Mouse (Mus musculus) kidney, adult 2 months (tissue): Measurements from ENCODE around the gene Igfbp1. TPM values are rescaled to one million over a fixed set of nuclear protein-coding genes. Genes with fewer than 3 reads are reported as not detected.

Experiments
- DNase-seq: peaks from one replicate; pipeline ENCODE4 v3.0.0; 2021
- H3K27ac ChIP-seq: fragments of 200-500 bp; 2 replicates; pipeline ENCODE4 v1.5.1; 2012; ENCODE audit warnings: low read depth, low read length, control low read depth, inconsistent platforms; ENCODE audit not compliant: insufficient read depth
- H3K27me3 ChIP-seq: fragments of 200-500 bp; replicated peaks from 2 replicates; pipeline ENCODE4 v1.6.1; 2012; ENCODE audit warnings: mild to moderate bottlenecking, moderate library complexity, low read length, inconsistent platforms; ENCODE audit not compliant: control insufficient read depth, insufficient read depth
- H3K36me3 ChIP-seq: fragments of 200-500 bp; 2 replicates; pipeline ENCODE4 v1.6.1; 2012; ENCODE audit warnings: mild to moderate bottlenecking, moderate library complexity, low read length, inconsistent platforms; ENCODE audit not compliant: control insufficient read depth, insufficient read depth
- H3K4me1 ChIP-seq: fragments of 200-500 bp; 2 replicates; pipeline ENCODE4 v1.6.1; 2011; ENCODE audit warnings: low read length; ENCODE audit not compliant: control insufficient read depth, insufficient read depth
- H3K4me3 ChIP-seq: fragments of 200-500 bp; 2 replicates; pipeline ENCODE4 v1.5.1; 2011; ENCODE audit warnings: mild to moderate bottlenecking, low read depth, low read length, control low read depth; ENCODE audit not compliant: insufficient read depth
- CTCF ChIP-seq: fragments of 200-500 bp; conservative IDR thresholded peaks from 2 replicates; pipeline ENCODE4 v1.5.1; 2011; ENCODE audit warnings: low read depth, mild to moderate bottlenecking, control low read depth, low read length, moderate library complexity, mixed read lengths; ENCODE audit not compliant: insufficient read depth, insufficient read length
- POLR2A ChIP-seq: fragments of 200-500 bp; IDR thresholded peaks from one replicate; pipeline ENCODE4 v1.6.1; 2011; ENCODE audit warnings: low read depth, low read length, control low read depth
- WGBS: fragments of 180-500 bp; shearing (Covaris S2); methylation state at CpG from one replicate; pipeline ENCODE4 v1.1.7; 2018; 5-methylcytosine and 5-hydroxymethylcytosine counted together
- polyA plus RNA-seq: library from polyadenylated mRNA; depleted of rRNA; stranded (reverse); fragments of >200 nt; gene quantifications from 2 replicates; pipeline ENCODE4 v1.2.3, GENCODE M21; 2012

The Igfbp1 gene
- polyA plus RNA-seq, 1 experiment, result 28.0 TPM

DNA sequence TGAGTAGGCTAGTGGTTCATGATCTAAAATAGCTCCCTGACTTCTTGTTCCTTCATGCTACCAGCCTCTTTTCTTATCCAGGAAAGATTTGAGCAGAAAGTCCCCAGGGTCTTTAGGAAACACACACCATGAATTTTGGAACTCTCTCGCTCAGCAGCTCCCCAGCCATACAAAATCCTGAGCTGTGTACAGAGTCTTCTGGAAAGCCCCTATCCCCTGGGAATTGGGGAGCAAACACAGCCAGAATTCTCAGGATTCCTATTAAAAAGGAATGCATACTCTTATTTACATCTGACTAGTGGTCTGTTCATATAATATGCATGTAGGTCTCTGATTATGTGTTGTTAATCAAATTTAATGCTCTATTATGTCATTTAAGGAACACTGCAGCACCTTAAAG, 36.9 kb downstream of the Igfbp1 start:
- 69% methylated on average over 1 of the region's 1 CpGs for WGBS
- Histone ChIP-seq H3K4me1 (no peaks in the 10 kb centered on the region; the same call in 1 of the 2 replicates), H3K4me3 (no peak overlapping the region), H3K36me3 (no peaks in the 10 kb centered on the region), H3K27me3 (no peaks in the 10 kb centered on the region), H3K27ac (no peak overlapping the region)
- no peak for DNase-seq
- no peak for TF ChIP-seq POLR2A
- no peak for TF ChIP-seq CTCF

DNA sequence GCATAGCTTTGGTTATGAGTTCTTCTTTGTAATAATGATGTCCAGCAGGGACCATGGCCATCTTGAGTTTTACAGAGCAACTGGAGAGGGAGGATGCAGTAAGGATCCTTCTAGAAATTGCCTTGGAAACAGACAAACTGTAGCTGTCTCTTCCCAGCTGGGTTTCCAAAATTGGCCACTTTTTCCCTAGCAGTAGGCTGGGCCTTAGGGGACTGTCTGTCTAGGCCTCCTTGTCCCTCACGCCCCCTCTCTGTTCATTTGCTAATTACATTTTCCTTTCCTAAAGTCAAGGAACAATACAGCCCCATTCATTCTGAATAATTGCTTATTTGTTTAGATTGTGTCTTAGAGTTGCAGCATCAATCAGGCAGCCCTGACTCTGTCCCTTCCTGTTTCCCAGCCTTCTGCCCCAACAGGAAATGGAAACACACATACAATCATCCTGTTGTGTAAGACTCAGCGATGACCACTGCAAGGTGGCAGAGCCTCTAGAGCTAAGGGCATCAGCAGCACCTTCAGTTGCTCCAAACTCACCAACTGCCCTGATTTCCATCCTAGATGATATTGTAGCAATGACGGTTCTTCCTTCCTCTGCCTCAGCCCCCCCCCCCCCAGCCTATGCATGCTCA, 37.5 kb downstream of the Igfbp1 start:
- WGBS, result 53% methylated on average over 3 of the region's 3 CpGs
- H3K4me3 ChIP-seq, result no peak overlapping the region
- no peaks in the 10 kb centered on the region; the same call in 1 of the 2 replicates for H3K4me1 ChIP-seq
- no peak overlapping the region for H3K27ac ChIP-seq
- no peaks in the 10 kb centered on the region for H3K27me3 ChIP-seq
- no peak for DNase-seq
- TF ChIP-seq CTCF (no peak), POLR2A (no peak)
- no peaks in the 10 kb centered on the region for H3K36me3 ChIP-seq

- WGBS, result 94% methylated on average over 2 of the region's 2 CpGs
- TF ChIP-seq CTCF, result no peak
- no peak for TF ChIP-seq POLR2A
- Histone ChIP-seq H3K27ac (no peak overlapping the region), H3K27me3 (no peaks in the 10 kb centered on the region), H3K4me1 (no peaks in the 10 kb centered on the region), H3K4me3 (no peak overlapping the region), H3K36me3 (no peaks in the 10 kb centered on the region)
- no peak for DNase-seq
Observed at GRCm38 (mm10) chr11:7236751-7237150, 39.2 kb downstream of the Igfbp1 start.

GRCm38 (mm10) chr11:7237712-7238111, 40.1 kb downstream of the Igfbp1 start:
- 65% methylated on average over 6 of the region's 6 CpGs for WGBS
- TF ChIP-seq CTCF, result no peak
- TF ChIP-seq POLR2A, result no peak
- no peak overlapping the region for H3K4me3 ChIP-seq
- no peaks in the 10 kb centered on the region for H3K4me1 ChIP-seq
- H3K27ac ChIP-seq, result no peak overlapping the region
- no peaks in the 10 kb centered on the region for H3K36me3 ChIP-seq
- no peaks in the 10 kb centered on the region for H3K27me3 ChIP-seq
- no peak for DNase-seq

DNA sequence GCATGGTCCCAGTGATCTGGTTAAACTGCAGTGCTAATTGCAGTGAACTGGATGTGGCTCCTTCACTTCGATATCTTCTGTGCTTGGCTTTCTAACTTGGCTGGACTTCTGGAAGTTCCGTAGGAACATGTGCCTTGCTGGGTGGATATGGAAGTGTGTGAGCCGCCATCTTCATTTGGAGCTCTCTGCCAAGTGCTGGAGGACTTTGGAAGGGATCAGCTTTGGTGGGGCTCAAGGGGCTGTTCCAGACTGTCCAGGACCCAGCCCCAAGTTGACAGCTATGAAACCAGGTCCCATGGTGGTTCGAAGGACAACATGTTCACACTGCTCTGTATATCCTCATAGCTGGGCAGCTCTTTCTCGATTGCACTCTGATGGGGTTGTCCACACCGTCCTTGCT, 41.0 kb downstream of the Igfbp1 start:
- H3K4me1 ChIP-seq, result no peaks in the 10 kb centered on the region
- WGBS, result 98% methylated on average over 6 of the region's 6 CpGs
- H3K27ac ChIP-seq, result no peak overlapping the region
- no peak overlapping the region for H3K4me3 ChIP-seq
- no peaks in the 10 kb centered on the region for H3K27me3 ChIP-seq
- no peaks in the 10 kb centered on the region for H3K36me3 ChIP-seq
- no peak for DNase-seq
- no peak for TF ChIP-seq POLR2A
- TF ChIP-seq CTCF, result no peak

GRCm38 (mm10) chr11:7239041-7239740, 41.6 kb downstream of the Igfbp1 start:
- TF ChIP-seq CTCF, result no peak
- TF ChIP-seq POLR2A, result no peak
- WGBS, result 82% methylated on average over 4 of the region's 4 CpGs
- Histone ChIP-seq H3K4me1 (no peaks in the 10 kb centered on the region), H3K36me3 (no peaks in the 10 kb centered on the region), H3K27me3 (no peaks in the 10 kb centered on the region), H3K4me3 (no peak overlapping the region), H3K27ac (no peak overlapping the region)
- no peak for DNase-seq

DNA sequence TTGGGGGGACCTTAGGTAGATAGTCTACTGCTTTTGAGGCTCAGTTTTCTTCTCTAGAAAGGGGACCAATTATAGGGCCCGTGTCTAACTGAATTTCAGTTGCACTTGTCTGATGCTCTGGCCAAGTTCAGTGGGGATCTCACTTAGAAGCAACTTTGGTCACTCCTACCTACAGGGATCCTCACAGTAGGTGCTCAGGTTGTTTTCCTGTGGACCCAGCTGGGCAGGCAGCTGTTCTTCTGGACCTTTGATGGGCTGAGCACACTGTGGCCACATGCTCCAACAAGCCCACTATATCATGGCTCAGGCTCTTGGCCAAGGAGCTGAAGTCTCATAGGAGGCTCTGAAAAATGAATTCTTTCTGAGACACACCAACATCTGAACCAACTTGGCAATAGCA, 47.2 kb downstream of the Igfbp1 start:
- Histone ChIP-seq H3K4me3 (no peak overlapping the region), H3K36me3 (no peaks in the 10 kb centered on the region), H3K4me1 (no peaks in the 10 kb centered on the region), H3K27ac (no peak overlapping the region), H3K27me3 (no peaks in the 10 kb centered on the region; the same call in 1 of the 2 replicates)
- WGBS, result 76% methylated on average over 1 of the region's 1 CpGs
- DNase-seq, result no peak
- no peak for TF ChIP-seq CTCF
- no peak for TF ChIP-seq POLR2A
